9 mouse cellular contexts compared by ENCODE assay signal in the genomic region with DNA sequence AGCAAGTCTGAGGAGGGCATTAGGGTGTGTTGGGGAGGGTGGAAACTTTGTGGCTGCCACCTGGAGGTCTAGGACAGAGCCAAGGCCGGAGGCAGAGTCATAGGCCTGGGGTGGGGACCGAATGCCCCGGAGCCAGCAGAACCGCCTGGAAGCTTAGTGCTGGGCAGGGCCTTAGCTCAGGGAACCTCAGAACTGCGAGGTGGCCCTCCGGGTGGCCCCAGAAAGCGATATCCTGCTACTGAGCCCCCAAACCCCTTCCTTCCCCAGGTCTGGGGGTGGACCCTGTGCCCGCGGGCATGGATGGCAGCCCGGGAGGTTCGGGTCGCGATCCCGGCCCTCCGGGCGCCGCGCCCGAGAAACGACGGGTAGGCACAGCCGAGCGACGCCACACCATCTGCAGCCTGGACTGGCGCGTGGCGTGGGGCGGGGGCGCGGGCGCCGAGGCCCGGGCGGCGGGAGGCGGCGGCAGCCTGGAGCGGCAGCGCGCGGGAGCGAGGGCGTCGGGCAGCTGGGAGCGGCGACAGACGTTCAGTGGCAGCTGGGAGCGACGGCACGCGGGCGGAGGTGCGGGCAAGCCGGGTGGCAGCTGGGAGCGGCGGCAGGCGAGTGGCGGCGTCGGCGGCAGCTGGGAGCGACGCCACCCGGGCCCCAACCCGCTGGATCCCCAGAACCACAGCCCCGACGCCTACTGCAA. TPM values are rescaled to one million over a fixed set of nuclear protein-coding genes. Genes with fewer than 3 reads are reported as not detected.
A peak's percentile ranks its signal among the peaks of the same experiment; 100 is the strongest.
DNase-seq lines count a peak whose midpoint lies in the region; ATAC-seq and TF ChIP-seq lines count a peak whose summit lies in the region.
"Had no signal": no experiment of that assay in that cellular context is flagged by ENCODE, and none has a peak within 500 bp of the region (broad histone marks: within the 10 kb centered on the region; RNA-seq: fewer than 3 reads in every experiment).

No protein-coding gene starts in this region.

- no peak overlapping the region for H3K27ac ChIP-seq in testis, adult 2 months (ENCODE audit: control insufficient read depth, insufficient read depth, low read depth, low read length)
- H3K27ac ChIP-seq in midbrain, embryonic 16.5 days (ENCODE audit: low read length), result no peak overlapping the region

- no peak for TF ChIP-seq CTCF in testis, adult 2 months (IDR thresholded peaks at IDR 0.05; ENCODE audit: control insufficient read depth, insufficient read depth, insufficient replicate concordance, low read depth, low read length)

- H3K4me3 ChIP-seq in testis, adult 2 months (ENCODE audit: control insufficient read depth, low read depth, low read length), result peak overlapping the region; percentile 19
- H3K4me3 ChIP-seq in midbrain, embryonic 16.5 days (ENCODE audit: low read depth, low read length), result peak overlapping the region; percentile 38

- DNase-seq in cerebellum, adult 11 months, result peak; percentile 30
- no peak for DNase-seq in cerebellum, adult 11-12 months
- DNase-seq in testis, postnatal 10 days (ENCODE audit: low spot score), result no peak
- peak; percentile 32 to 37 for DNase-seq in layer of hippocampus, postnatal 25 days (ENCODE audit: extremely low spot score in 1 of 2, low spot score in 1 of 2)
- DNase-seq in spleen, postnatal 4 days (ENCODE audit: low spot score in 2 of 2), result no peak

- no peaks in the 10 kb centered on the region for H3K9me3 ChIP-seq in midbrain, embryonic 16.5 days (replicated peaks; ENCODE audit: control insufficient read depth, low read length, poor library complexity, severe bottlenecking)

- no peak for TF ChIP-seq POLR2A in testis, adult 2 months (IDR thresholded peaks at IDR 0.05; ENCODE audit: control insufficient read depth, low read depth, low read length)

- peak overlapping the region; percentile 53 for H3K9ac ChIP-seq in midbrain, embryonic 16.5 days (ENCODE audit: low read depth, low read length)

- 2% methylated on average over 60 of the region's 67 CpGs for WGBS in midbrain, embryonic 16.5 days

- H3K27me3 ChIP-seq in testis, adult 2 months (ENCODE audit: control insufficient read depth, insufficient read depth, low read length), result no peaks in the 10 kb centered on the region
- H3K27me3 ChIP-seq in midbrain, embryonic 16.5 days (ENCODE audit: control insufficient read depth, insufficient read depth, low read depth, low read length), result peaks cover 43% of the 10 kb centered on the region

- no peaks in the 10 kb centered on the region for H3K36me3 ChIP-seq in testis, adult 2 months (ENCODE audit: control insufficient read depth, insufficient read depth, low read length)
- no peaks in the 10 kb centered on the region for H3K36me3 ChIP-seq in midbrain, embryonic 16.5 days (ENCODE audit: control insufficient read depth, insufficient read depth, low read length)

- peak overlapping the region; percentile 62 for H3K4me2 ChIP-seq in midbrain, embryonic 16.5 days (ENCODE audit: low read length)

- H3K4me1 ChIP-seq in testis, adult 2 months (ENCODE audit: control insufficient read depth, insufficient read depth, low read length), result peaks cover 25% of the 10 kb centered on the region
- peaks cover 5% of the 10 kb centered on the region; the same call in 1 of the 2 replicates for H3K4me1 ChIP-seq in midbrain, embryonic 16.5 days (ENCODE audit: control insufficient read depth, insufficient read depth, low read length)

- ATAC-seq in midbrain, embryonic 16.5 days, result peak; percentile 56
- no peak for ATAC-seq in megakaryocyte progenitor cell, adult 5-6 weeks (replicated peaks; ENCODE audit: poor library complexity)

RNA-seq across cellular contexts. Expression of gene Ccm2l, which starts 5.9 kb away (rescaled TPM):
- polyA plus RNA-seq in testis, adult 2 months (2012; rRNA removed), result 1.3 and 1.4 TPM in 2 replicates
- 1 to 10 TPM; 3.9 to 5.2 TPM for total RNA-seq in layer of hippocampus, postnatal 25 days (2021)
- polyA plus RNA-seq in midbrain, embryonic 16.5 days (2015; fragmentation: Nextera tagmentation; extraction: Ambion mirVana), result 1.0 and 1.2 TPM in 2 replicates
- 2.5 and 2.8 TPM in 2 replicates for total RNA-seq in megakaryocyte progenitor cell, adult 5-6 weeks (2015)
- 1.2 and 2.2 TPM in 2 replicates for total RNA-seq in megakaryocyte progenitor cell, adult 5-6 weeks (2017)
- polyA plus RNA-seq: C2C12 had no signal

RNA-seq across cellular contexts. Expression of gene Hck, which starts 36.6 kb away (rescaled TPM):
- 0.17 and 0.37 TPM in 2 replicates for polyA plus RNA-seq in testis, adult 2 months (2012; rRNA removed)
- 1 to 10 TPM; 1.6 to 1.8 TPM for total RNA-seq in layer of hippocampus, postnatal 25 days (2021)
- polyA plus RNA-seq in midbrain, embryonic 16.5 days (2015; fragmentation: Nextera tagmentation; extraction: Ambion mirVana), result 3.4 and 4.9 TPM in 2 replicates
- 16.3 and 17.3 TPM in 2 replicates for total RNA-seq in megakaryocyte progenitor cell, adult 5-6 weeks (2015)
- total RNA-seq in megakaryocyte progenitor cell, adult 5-6 weeks (2017), result 20.1 and 25.7 TPM in 2 replicates

RNA-seq across cellular contexts. Expression of gene Xkr7, which starts 40.0 kb away (rescaled TPM):
- polyA plus RNA-seq in testis, adult 2 months (2012; rRNA removed), result 1.1 and 1.2 TPM in 2 replicates
- 1 to 10 TPM; 1.9 to 2.1 TPM for total RNA-seq in layer of hippocampus, postnatal 25 days (2021)
- polyA plus RNA-seq in midbrain, embryonic 16.5 days (2015; fragmentation: Nextera tagmentation; extraction: Ambion mirVana), result 1.6 and 1.9 TPM in 2 replicates
- total RNA-seq in megakaryocyte progenitor cell, adult 5-6 weeks (2015), result not detected in 2 replicates
- total RNA-seq in megakaryocyte progenitor cell, adult 5-6 weeks (2017), result not detected in 2 replicates
- polyA plus RNA-seq: C2C12 had no signal

RNA-seq across cellular contexts. Expression of gene Pdrg1, which starts 56.4 kb away (rescaled TPM):
- 20.7 and 22.0 TPM in 2 replicates for polyA plus RNA-seq in testis, adult 2 months (2012; rRNA removed)
- 10 to 100 TPM; 41.2 to 43.8 TPM for total RNA-seq in layer of hippocampus, postnatal 25 days (2021)
- polyA plus RNA-seq in midbrain, embryonic 16.5 days (2015; fragmentation: Nextera tagmentation; extraction: Ambion mirVana), result 236 and 259 TPM in 2 replicates
- 59.1 and 59.5 TPM in 2 replicates for total RNA-seq in megakaryocyte progenitor cell, adult 5-6 weeks (2015)
- total RNA-seq in megakaryocyte progenitor cell, adult 5-6 weeks (2017), result 178 and 193 TPM in 2 replicates

Comparison
In these comparisons a context has a peak if more than half of its experiments do, and no peak if none do; other contexts are left out.
1. DNase-seq: peak in cerebellum, adult 11 months (single experiment) and layer of hippocampus, postnatal 25 days (2 of 2); none in cerebellum, adult 11-12 months (single experiment), testis, postnatal 10 days (single experiment) and spleen, postnatal 4 days (0 of 2).
2. RNA of gene Hck, which starts 36.6 kb away (total RNA-seq): 16.3 to 25.7 TPM in megakaryocyte progenitor cell, adult 5-6 weeks; 1.6 to 1.8 TPM in layer of hippocampus, postnatal 25 days; every median in the first group is over 4 times any median in the second.